Mouse (Mus musculus) brain, embryonic 14.5 days (tissue): ENCODE data around the gene Foxd2.

Source experiments
- CTCF ChIP-seq: fragments of 200-500 bp; IDR thresholded peaks from 2 replicates; pipeline ENCODE4 v1.5.1; 2012; ENCODE audit warnings: inconsistent platforms, mild to moderate bottlenecking, moderate library complexity, borderline replicate concordance; ENCODE audit not compliant: insufficient read depth, insufficient read length; ENCODE audit errors: extremely low read depth
- POLR2A ChIP-seq: fragments of 200-500 bp; IDR thresholded peaks from 2 replicates; pipeline ENCODE4 v1.6.1; 2012; ENCODE audit warnings: mild to moderate bottlenecking, inconsistent platforms, borderline replicate concordance; ENCODE audit not compliant: poor library complexity, insufficient read depth, insufficient read length, severe bottlenecking; ENCODE audit errors: extremely low read depth

GRCm38 (mm10) chr4:114924971-114925916 lies 16.6 kb upstream of the Foxd2 start:
- TF ChIP-seq POLR2A, result no peak
- TF ChIP-seq CTCF, result no peak
